Mouse (Mus musculus) ES-E14 (cell line): Measurements from ENCODE around the gene Gm10024. TPM values are rescaled to one million over a fixed set of nuclear protein-coding genes. Genes with fewer than 3 reads are reported as not detected.

Source experiments
- DNase-seq: peaks from one replicate; pipeline ENCODE4 v3.0.0-alpha.2; 2013; ENCODE audit warnings: low read depth, low spot score
- H3K27ac ChIP-seq: 2 replicates; pipeline ENCODE4 v1.5.1; 2012; ENCODE audit warnings: low read depth, mild to moderate bottlenecking, low read length, moderate library complexity, mixed read lengths; ENCODE audit not compliant: poor library complexity, insufficient read depth, severe bottlenecking
- H3K36me3 ChIP-seq: 2 replicates; pipeline ENCODE4 v1.6.1; 2012; ENCODE audit warnings: mild to moderate bottlenecking, low read length, moderate library complexity, mixed read lengths; ENCODE audit not compliant: control insufficient read depth, poor library complexity, insufficient read depth, severe bottlenecking
- H3K4me1 ChIP-seq, 2 experiments: fragments of 150-350 bp in 1 of 2; sonication (generic) in 1 of 2; 2 replicates each; pipeline ENCODE4 v1.6.1; 2012; ENCODE audit warnings: low read length in 2 of 2, mild to moderate bottlenecking in 1 of 2, mixed read lengths in 1 of 2; ENCODE audit not compliant: control insufficient read depth in 2 of 2, insufficient read depth in 2 of 2, poor library complexity in 1 of 2
- H3K4me3 ChIP-seq, 2 experiments: fragments of 150-350 bp in 1 of 2; sonication (generic) in 1 of 2; 2 replicates each; pipeline ENCODE4 v1.5.1; 2012; ENCODE audit warnings: low read length in 2 of 2, low read depth in 1 of 2, mild to moderate bottlenecking in 1 of 2, mixed read lengths in 1 of 2; ENCODE audit not compliant: insufficient read depth in 1 of 2, poor library complexity in 1 of 2, severe bottlenecking in 1 of 2
- H3K9ac ChIP-seq: 2 replicates; pipeline ENCODE4 v1.6.1; 2012; ENCODE audit warnings: low read depth, mild to moderate bottlenecking, low read length, mixed read lengths; ENCODE audit not compliant: poor library complexity, insufficient read depth, severe bottlenecking
- H3K9me3 ChIP-seq: fragments of 150-350 bp; sonication (generic); 2 replicates; pipeline ENCODE4 v1.6.1; 2012; ENCODE audit warnings: low read depth, mild to moderate bottlenecking, low read length; ENCODE audit not compliant: control insufficient read depth, insufficient read depth
- CHD2 ChIP-seq: IDR thresholded peaks from 2 replicates; pipeline ENCODE4 v1.6.1; 2014; ENCODE audit warnings: mild to moderate bottlenecking, low read depth, low read length, inconsistent platforms
- HCFC1 ChIP-seq: IDR thresholded peaks from 2 replicates; pipeline ENCODE4 v1.6.1; 2012; ENCODE audit warnings: low read length, inconsistent platforms, borderline replicate concordance; ENCODE audit not compliant: insufficient read depth
- MAFK ChIP-seq: IDR thresholded peaks from 2 replicates; pipeline ENCODE4 v1.6.1; 2014; ENCODE audit warnings: mild to moderate bottlenecking, low read depth, low read length, inconsistent platforms; ENCODE audit not compliant: insufficient read depth
- ZC3H11A ChIP-seq: IDR thresholded peaks from 2 replicates; pipeline ENCODE4 v1.6.1; 2012; ENCODE audit warnings: low read depth, mild to moderate bottlenecking, inconsistent platforms, low read length, borderline replicate concordance
- ZNF384 ChIP-seq: IDR thresholded peaks from 2 replicates; pipeline ENCODE4 v1.6.1; 2012; ENCODE audit warnings: low read depth, low read length, inconsistent platforms
- in situ Hi-C, 2 experiments: fragments of 600-800 bp; cut with MboI; formaldehyde crosslinking; loops; one replicate each; pipeline ENCODE4 v1.15.1; 2025; ENCODE audit warnings: low sequenced_read_pairs in 2 of 2, inconsistent platforms in 1 of 2; ENCODE audit not compliant: unreplicated experiment in 2 of 2
- total RNA-seq: library from RNA; depleted of rRNA; stranded (reverse); fragments of 300-350 nt; gene quantifications from 2 replicates; pipeline ENCODE4 v1.2.3, GENCODE M21; 2012

Gm10024 gene
- total RNA-seq, 1 experiment = not detected

- no peaks in the 10 kb centered on the region for H3K9me3 ChIP-seq
- H3K4me3 ChIP-seq = no peak overlapping the region
- H3K4me1 ChIP-seq = no peaks in the 10 kb centered on the region
- peak; percentile 33 for DNase-seq
- H3K9ac ChIP-seq = no peak overlapping the region
- no peak overlapping the region for H3K27ac ChIP-seq
- TF ChIP-seq ZNF384 (no peak), CHD2 (no peak), HCFC1 (no peak), ZC3H11A (0 out of 2 replicates have a peak, but pooled peaks have one; percentile 0), MAFK (no peak)
- no peaks in the 10 kb centered on the region for H3K36me3 ChIP-seq
- in situ Hi-C loops = no loop called here
These were observed 13.6 kb downstream of the Gm10024 start for GRCm38 (mm10) chr10:77724855-77725254.

- Histone ChIP-seq H3K36me3 (no peaks in the 10 kb centered on the region), H3K4me1 (no peaks in the 10 kb centered on the region), H3K27ac (no peak within 1 kb of the TSS), H3K9me3 (no peaks in the 10 kb centered on the region), H3K4me3 (no peak within 1 kb of the TSS), H3K9ac (no peak within 1 kb of the TSS)
- in situ Hi-C loops = no loop called here
- no peak for TF ChIP-seq HCFC1
- no peak for TF ChIP-seq ZNF384
- no peak for TF ChIP-seq ZC3H11A
- no peak for TF ChIP-seq MAFK
- TF ChIP-seq CHD2 = no peak
- no peak for DNase-seq
These were observed 14.9 kb downstream of the Gm10024 start, which contains the start of gene Gm10100 for GRCm38 (mm10) chr10:77726186-77726585. Gene Gm10100, plus strand, starts transcription at chr10:77726486.

- Histone ChIP-seq H3K4me3 (no peak overlapping the region), H3K9ac (no peak overlapping the region), H3K36me3 (no peaks in the 10 kb centered on the region), H3K9me3 (no peaks in the 10 kb centered on the region), H3K27ac (no peak overlapping the region), H3K4me1 (no peaks in the 10 kb centered on the region)
- no peak for DNase-seq
- in situ Hi-C loops = no loop called here
- no peak for TF ChIP-seq MAFK
- no peak for TF ChIP-seq ZNF384
- no peak for TF ChIP-seq HCFC1
- TF ChIP-seq ZC3H11A = no peak
- TF ChIP-seq CHD2 = no peak
These were observed 17.0 kb downstream of the Gm10024 start for GRCm38 (mm10) chr10:77728280-77728679.

GRCm38 (mm10) chr10:77729241-77729640 is 18.0 kb downstream of the Gm10024 start:
- H3K27ac ChIP-seq = no peak overlapping the region
- TF ChIP-seq ZC3H11A = 0 out of 2 replicates have a peak, but pooled peaks have one; percentile 1
- no peak for TF ChIP-seq ZNF384
- peak; percentile 35 for DNase-seq

GRCm38 (mm10) chr10:77735928-77736327 is 24.7 kb downstream of the Gm10024 start:
- Histone ChIP-seq H3K9me3 (no peaks in the 10 kb centered on the region), H3K36me3 (no peaks in the 10 kb centered on the region), H3K9ac (no peak overlapping the region), H3K4me1 (no peaks in the 10 kb centered on the region), H3K4me3 (no peak overlapping the region), H3K27ac (no peak overlapping the region)
- in situ Hi-C loops = no loop called here
- TF ChIP-seq MAFK (no peak), HCFC1 (no peak), ZC3H11A (no peak), ZNF384 (no peak), CHD2 (no peak)
- DNase-seq = no peak

More at GRCm38 (mm10) chr10:77729241-77729640, 18.0 kb downstream of the Gm10024 start:
- H3K4me1 ChIP-seq = no peaks in the 10 kb centered on the region
- H3K9ac ChIP-seq = no peak overlapping the region
- H3K36me3 ChIP-seq = no peaks in the 10 kb centered on the region
- in situ Hi-C loops = no loop called here
- H3K9me3 ChIP-seq = no peaks in the 10 kb centered on the region
- H3K4me3 ChIP-seq = no peak overlapping the region
